Mouse (Mus musculus) cerebellum, adult 2 months (tissue): ENCODE results near the gene Hpse2. TPM values are rescaled to one million over a fixed set of nuclear protein-coding genes. Genes with fewer than 3 reads are reported as not detected.

ENCODE experiments used
- DNase-seq, 2 experiments: peaks; one replicate each; pipeline ENCODE4 v3.0.0; 2021
- H3K27ac ChIP-seq: fragments of 200-500 bp; 2 replicates; pipeline ENCODE4 v1.5.1; 2012; ENCODE audit warnings: low read length, control low read depth, inconsistent platforms; ENCODE audit not compliant: insufficient read depth
- H3K27me3 ChIP-seq: fragments of 200-500 bp; 2 replicates; pipeline ENCODE4 v1.6.1; 2012; ENCODE audit warnings: inconsistent platforms, mild to moderate bottlenecking, low read length, moderate library complexity; ENCODE audit not compliant: control insufficient read depth, insufficient read depth
- H3K4me1 ChIP-seq: fragments of 200-500 bp; 2 replicates; pipeline ENCODE4 v1.6.1; 2011; ENCODE audit warnings: low read length; ENCODE audit not compliant: control insufficient read depth, insufficient read depth
- H3K4me3 ChIP-seq: fragments of 200-500 bp; replicated peaks from 2 replicates; pipeline ENCODE3; 2011; ENCODE audit warnings: mild to moderate bottlenecking, low read depth, low read length, control low read depth; ENCODE audit not compliant: insufficient read depth
- CTCF ChIP-seq: fragments of 200-500 bp; IDR thresholded peaks from 2 replicates; pipeline ENCODE4 v1.5.1; 2011; ENCODE audit warnings: low read depth, mild to moderate bottlenecking, control low read depth, low read length, moderate library complexity, borderline replicate concordance; ENCODE audit not compliant: insufficient read depth
- POLR2A ChIP-seq: fragments of 200-500 bp; IDR thresholded peaks from 2 replicates; pipeline ENCODE4 v1.6.1; 2011; ENCODE audit warnings: low read length, control low read depth, borderline replicate concordance; ENCODE audit not compliant: insufficient read depth
- WGBS: fragments of 180-500 bp; shearing (Covaris S2); methylation state at CpG from one replicate; pipeline ENCODE4 v1.1.7; 2018; 5-methylcytosine and 5-hydroxymethylcytosine counted together
- polyA plus RNA-seq: library from polyadenylated mRNA; depleted of rRNA; stranded (reverse); fragments of >200 nt; gene quantifications from 2 replicates; pipeline ENCODE4 v1.2.3, GENCODE M21; 2012; rRNA removed

Gene Hpse2
- polyA plus RNA-seq = 0.10 and 0.11 TPM in 2 replicates

- Histone ChIP-seq H3K27ac (no peak within 1 kb of the TSS), H3K27me3 (peaks cover 3% of the 10 kb centered on the region; the same call in 1 of the 2 replicates), H3K4me3 (no peak within 1 kb of the TSS), H3K4me1 (no peaks in the 10 kb centered on the region)
- no peak for DNase-seq
- WGBS = 9% methylated on average over 18 of the region's 18 CpGs
- TF ChIP-seq CTCF (no peak), POLR2A (no peak)
Measured at GRCm38 (mm10) chr19:43388017-43388904, at the start of gene Hpse2. Gene Hpse2, minus strand, starts transcription at chr19:43388355.

- DNase-seq = no peak
- Histone ChIP-seq H3K27me3 (no peaks in the 10 kb centered on the region), H3K4me3 (no peak overlapping the region), H3K27ac (no peak overlapping the region), H3K4me1 (no peaks in the 10 kb centered on the region)
- 93% methylated on average over 24 of the region's 24 CpGs for WGBS
- no peak for TF ChIP-seq POLR2A
- no peak for TF ChIP-seq CTCF
Measured at GRCm38 (mm10) chr19:43427446-43428224, 39.5 kb upstream of the Hpse2 start.

- H3K27ac ChIP-seq = no peak overlapping the region
- WGBS = 78% methylated on average over 2 of the region's 2 CpGs
- H3K27me3 ChIP-seq = no peaks in the 10 kb centered on the region
- no peak for TF ChIP-seq POLR2A
- no peak for TF ChIP-seq CTCF
- H3K4me3 ChIP-seq = no peak overlapping the region
- DNase-seq = no peak
- H3K4me1 ChIP-seq = no peaks in the 10 kb centered on the region
Measured at GRCm38 (mm10) chr19:43424082-43424481, 35.9 kb upstream of the Hpse2 start.

GRCm38 (mm10) chr19:43420506-43420905, 32.4 kb upstream of the Hpse2 start:
- no peaks in the 10 kb centered on the region for H3K4me1 ChIP-seq
- 94% methylated on average over 3 of the region's 3 CpGs for WGBS
- H3K4me3 ChIP-seq = no peak overlapping the region
- DNase-seq = no peak
- TF ChIP-seq CTCF (no peak), POLR2A (no peak)
- H3K27me3 ChIP-seq = no peaks in the 10 kb centered on the region
- no peak overlapping the region for H3K27ac ChIP-seq

GRCm38 (mm10) chr19:43415565-43415964, 27.4 kb upstream of the Hpse2 start:
- Histone ChIP-seq H3K4me3 (no peak overlapping the region), H3K4me1 (no peaks in the 10 kb centered on the region), H3K27ac (no peak overlapping the region), H3K27me3 (no peaks in the 10 kb centered on the region)
- TF ChIP-seq POLR2A = no peak
- TF ChIP-seq CTCF = no peak
- WGBS = 82% methylated on average over 2 of the region's 2 CpGs
- DNase-seq = no peak

GRCm38 (mm10) chr19:43407181-43407580, 19.0 kb upstream of the Hpse2 start:
- Histone ChIP-seq H3K4me1 (no peaks in the 10 kb centered on the region), H3K4me3 (no peak overlapping the region), H3K27me3 (no peaks in the 10 kb centered on the region), H3K27ac (no peak overlapping the region)
- DNase-seq = peak in 1 of 2 experiments; percentile 6
- 36% methylated on average over 1 of the region's 1 CpGs for WGBS
- TF ChIP-seq CTCF (peak; percentile 25; the same call in 1 of the 2 replicates), POLR2A (no peak)

GRCm38 (mm10) chr19:43396327-43396726, 8.2 kb upstream of the Hpse2 start:
- 12% methylated on average over 4 of the region's 4 CpGs for WGBS
- TF ChIP-seq POLR2A = no peak
- peak; percentile 55 for TF ChIP-seq CTCF
- H3K27ac ChIP-seq = no peak overlapping the region
- no peak overlapping the region for H3K4me3 ChIP-seq
- H3K4me1 ChIP-seq = no peaks in the 10 kb centered on the region
- H3K27me3 ChIP-seq = no peaks in the 10 kb centered on the region
- peak; percentile 27 to 33 for DNase-seq
